27 mouse cellular contexts compared by ENCODE assay signal in the genomic region with DNA sequence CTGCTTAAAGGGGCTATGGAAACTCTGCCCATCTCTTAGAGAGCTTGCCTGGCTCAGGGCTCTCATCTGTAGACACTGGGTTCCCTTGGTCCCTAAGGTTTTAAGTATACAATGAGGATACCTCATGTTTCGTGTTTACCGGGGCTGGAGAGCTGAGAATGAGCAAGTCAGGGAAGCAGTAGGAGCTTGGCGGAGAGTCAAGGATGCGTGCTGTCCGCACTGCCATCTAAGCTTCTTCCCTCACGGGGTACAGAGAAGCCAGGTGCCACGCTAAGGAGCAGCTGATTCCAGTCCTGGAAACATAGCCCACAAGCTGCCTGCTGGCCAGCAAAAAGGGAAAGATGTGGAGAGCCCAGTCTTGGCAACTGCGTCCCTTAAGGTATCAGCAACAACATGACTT. TPM values are rescaled to one million over a fixed set of nuclear protein-coding genes. Genes with fewer than 3 reads are reported as not detected.
A peak's percentile ranks its signal among the peaks of the same experiment; 100 is the strongest.
DNase-seq lines count a peak whose midpoint lies in the region; ATAC-seq and TF ChIP-seq lines count a peak whose summit lies in the region.
"Had no signal": no experiment of that assay in that cellular context is flagged by ENCODE, and none has a peak within 500 bp of the region (broad histone marks: within the 10 kb centered on the region; RNA-seq: fewer than 3 reads in every experiment).

No protein-coding gene starts in this region.

- peak; percentile 61 to 64 for DNase-seq in cerebellum, postnatal 14 days
- no peak for DNase-seq in cerebellum, postnatal 36 days
- no peak for DNase-seq in hindbrain, embryonic 10.5 days (ENCODE audit: low spot score)
- no peak for DNase-seq in hindbrain, embryonic 14.5 days (ENCODE audit: low spot score)
- peak; percentile 24 for DNase-seq in left cerebral cortex, postnatal 4 days
- DNase-seq in left cerebral cortex, postnatal 25 days (ENCODE audit: low spot score in 2 of 2) = no peak
- no peak for DNase-seq in heart, adult 2 months
- DNase-seq: adrenal gland, postnatal 10 days; adrenal gland, postnatal 36 days; B cell, adult 2 months; cerebellum, adult 8-10 months; gastrocnemius, postnatal 25 days; heart, postnatal 10 days; heart, postnatal 4 days; kidney, adult 18-20 months had no signal

- no peak for ATAC-seq in hindbrain, embryonic 14.5 days (ENCODE audit: low FRiP score)
- ATAC-seq in limb, embryonic 12.5 days (ENCODE audit: insufficient number of reproducible peaks, insufficient read depth, low FRiP score, low TSS enrichment, low read depth) = no peak
- ATAC-seq: forebrain, embryonic 15.5 days; intestine, embryonic 15.5 days; Patski had no signal

- TF ChIP-seq POLR2A in heart, adult 2 months (IDR thresholded peaks at IDR 0.05; ENCODE audit: insufficient read depth, low read depth, low read length) = no peak

- no peak overlapping the region for H3K4me3 ChIP-seq in hindbrain, embryonic 10.5 days
- H3K4me3 ChIP-seq in hindbrain, embryonic 14.5 days (replicated peaks; ENCODE audit: low read length) = no peak overlapping the region
- no peak overlapping the region for H3K4me3 ChIP-seq in limb, embryonic 12.5 days (replicated peaks)
- no peak overlapping the region for H3K4me3 ChIP-seq in heart, adult 2 months
- H3K4me3 ChIP-seq: embryonic facial prominence, embryonic 12.5 days; embryonic facial prominence, embryonic 15.5 days; forebrain, embryonic 15.5 days; heart, embryonic 12.5 days; heart, embryonic 15.5 days; hindbrain, embryonic 12.5 days; intestine, embryonic 15.5 days had no signal

- no peaks in the 10 kb centered on the region for H3K9me3 ChIP-seq in hindbrain, embryonic 10.5 days
- no peaks in the 10 kb centered on the region for H3K9me3 ChIP-seq in hindbrain, embryonic 14.5 days (ENCODE audit: control insufficient read depth, low read length)
- no peaks in the 10 kb centered on the region for H3K9me3 ChIP-seq in limb, embryonic 12.5 days
- H3K9me3 ChIP-seq: embryonic facial prominence, embryonic 12.5 days; embryonic facial prominence, embryonic 15.5 days; forebrain, embryonic 15.5 days; heart, embryonic 15.5 days; hindbrain, embryonic 12.5 days; intestine, embryonic 15.5 days had no signal

- no peak overlapping the region for H3K9ac ChIP-seq in hindbrain, embryonic 14.5 days
- H3K9ac ChIP-seq in limb, embryonic 12.5 days (replicated peaks) = no peak overlapping the region
- H3K9ac ChIP-seq in heart, adult 2 months (ENCODE audit: low read depth, low read length) = no peak overlapping the region
- H3K9ac ChIP-seq: embryonic facial prominence, embryonic 12.5 days; embryonic facial prominence, embryonic 15.5 days; forebrain, embryonic 15.5 days; heart, embryonic 12.5 days; heart, embryonic 15.5 days; hindbrain, embryonic 12.5 days; intestine, embryonic 15.5 days had no signal

- no peak overlapping the region for H3K4me2 ChIP-seq in hindbrain, embryonic 14.5 days (replicated peaks)
- no peak overlapping the region for H3K4me2 ChIP-seq in limb, embryonic 12.5 days
- H3K4me2 ChIP-seq: embryonic facial prominence, embryonic 12.5 days; embryonic facial prominence, embryonic 15.5 days; forebrain, embryonic 15.5 days; heart, embryonic 12.5 days; heart, embryonic 15.5 days; hindbrain, embryonic 12.5 days; intestine, embryonic 15.5 days had no signal

- intact Hi-C loops in left cerebral cortex, postnatal 4 days (cut with DNase I) = no loop called here
- intact Hi-C loops in left cerebral cortex, postnatal 25 days (cut with DNase I) = no loop called here
- intact Hi-C loops in heart, adult 2 months (cut with DNase I) = no loop called here

- no peak for TF ChIP-seq CTCF in heart, adult 2 months (IDR thresholded peaks at IDR 0.05)

- 93% methylated on average over 8 of the region's 8 CpGs for WGBS in hindbrain, embryonic 10.5 days
- WGBS in hindbrain, embryonic 14.5 days = 77% methylated on average over 8 of the region's 8 CpGs
- 84% methylated on average over 8 of the region's 8 CpGs for WGBS in limb, embryonic 12.5 days
- WGBS in heart, adult 2 months = 73% methylated on average over 8 of the region's 8 CpGs

- H3K27me3 ChIP-seq in hindbrain, embryonic 10.5 days (ENCODE audit: insufficient read depth, poor library complexity, severe bottlenecking) = peaks cover 12% of the 10 kb centered on the region; the same call in 1 of the 2 replicates
- no peaks in the 10 kb centered on the region for H3K27me3 ChIP-seq in hindbrain, embryonic 14.5 days (ENCODE audit: control insufficient read depth, insufficient read depth, low read length)
- H3K27me3 ChIP-seq in limb, embryonic 12.5 days = no peaks in the 10 kb centered on the region; the same call in 1 of the 2 replicates
- H3K27me3 ChIP-seq in heart, adult 2 months (ENCODE audit: control insufficient read depth, insufficient read depth, low read length) = no peaks in the 10 kb centered on the region
- H3K27me3 ChIP-seq: forebrain, embryonic 15.5 days; heart, embryonic 12.5 days; heart, embryonic 15.5 days; intestine, embryonic 15.5 days had no signal

- H3K36me3 ChIP-seq in hindbrain, embryonic 10.5 days = no peaks in the 10 kb centered on the region
- H3K36me3 ChIP-seq in hindbrain, embryonic 14.5 days (replicated peaks; ENCODE audit: control insufficient read depth, insufficient read depth) = no peaks in the 10 kb centered on the region
- H3K36me3 ChIP-seq in limb, embryonic 12.5 days = no peaks in the 10 kb centered on the region
- no peaks in the 10 kb centered on the region for H3K36me3 ChIP-seq in heart, adult 2 months (ENCODE audit: control insufficient read depth, insufficient read depth, low read length)
- H3K36me3 ChIP-seq: embryonic facial prominence, embryonic 12.5 days; embryonic facial prominence, embryonic 15.5 days; forebrain, embryonic 15.5 days; G1E; heart, embryonic 12.5 days; heart, embryonic 15.5 days; hindbrain, embryonic 12.5 days; intestine, embryonic 15.5 days had no signal

- no peak for TF ChIP-seq EP300 in heart, adult 2 months (IDR thresholded peaks at IDR 0.05; ENCODE audit: insufficient read depth, low read depth, low read length)

- H3K4me1 ChIP-seq in hindbrain, embryonic 10.5 days (replicated peaks) = peaks cover 38% of the 10 kb centered on the region
- peaks cover 12% of the 10 kb centered on the region for H3K4me1 ChIP-seq in hindbrain, embryonic 14.5 days (replicated peaks; ENCODE audit: control insufficient read depth, insufficient read depth, low read length)
- peaks cover 61% of the 10 kb centered on the region for H3K4me1 ChIP-seq in limb, embryonic 12.5 days (replicated peaks)
- H3K4me1 ChIP-seq in heart, adult 2 months (ENCODE audit: control insufficient read depth, insufficient read depth, low read length) = no peaks in the 10 kb centered on the region; the same call in 1 of the 2 replicates
- H3K4me1 ChIP-seq: forebrain, embryonic 15.5 days had no signal

- H3K79me2 ChIP-seq in heart, adult 2 months (replicated peaks; ENCODE audit: control insufficient read depth, insufficient read depth, low read length) = no peaks in the 10 kb centered on the region

- peak overlapping the region; percentile 6; the same call in 1 of the 2 replicates for H3K27ac ChIP-seq in hindbrain, embryonic 10.5 days
- H3K27ac ChIP-seq in hindbrain, embryonic 14.5 days = no peak overlapping the region
- peak overlapping the region; percentile 42 for H3K27ac ChIP-seq in limb, embryonic 12.5 days
- H3K27ac ChIP-seq in heart, adult 2 months = no peak overlapping the region
- H3K27ac ChIP-seq: embryonic facial prominence, embryonic 12.5 days; embryonic facial prominence, embryonic 15.5 days; forebrain, embryonic 15.5 days; heart, embryonic 15.5 days; hindbrain, embryonic 12.5 days; intestine, embryonic 15.5 days had no signal

RNA-seq across cellular contexts. Expression of gene Ttc34, which starts 55.0 kb away (rescaled TPM):
- 0.65 and 0.68 TPM in 2 replicates for polyA plus RNA-seq in hindbrain, embryonic 10.5 days (2016; fragmentation: Nextera tagmentation; extraction: Ambion mirVana)
- polyA plus RNA-seq in hindbrain, embryonic 14.5 days (2014; fragmentation: Nextera tagmentation; extraction: Ambion mirVana) = 1.7 and 2.4 TPM in 2 replicates
- 1 to 10 TPM; 2.4 to 2.8 TPM for total RNA-seq in left cerebral cortex, postnatal 4 days (2021)
- 1 to 10 TPM; 2.4 to 2.7 TPM for total RNA-seq in left cerebral cortex, postnatal 25 days (2021)
- polyA plus RNA-seq in limb, embryonic 12.5 days (2016; fragmentation: Nextera tagmentation; extraction: Ambion mirVana) = 0.23 and 0.54 TPM in 2 replicates
- total RNA-seq in heart, adult 2 months (2021) = under 1 TPM; 0.09 to 0.10 TPM
- 0.12 and 0.31 TPM in 2 replicates for polyA plus RNA-seq in heart, adult 2 months (2012; rRNA removed)
- total RNA-seq: CH12.LX; gastrocnemius, adult 8-10 months; gastrocnemius, postnatal 25 days had no signal
- polyA plus RNA-seq: G1E; intestine, embryonic 15.5 days; Patski had no signal

Comparison
In these comparisons a context has a peak if more than half of its experiments do, and no peak if none do; other contexts are left out.
1. DNase-seq: peak in cerebellum, postnatal 14 days (2 of 2) and left cerebral cortex, postnatal 4 days (single experiment); none in cerebellum, postnatal 36 days (0 of 2), hindbrain, embryonic 10.5 days (single experiment), hindbrain, embryonic 14.5 days (single experiment), left cerebral cortex, postnatal 25 days (0 of 2) and heart, adult 2 months (0 of 2).
2. H3K27ac ChIP-seq: peak in hindbrain, embryonic 10.5 days (single experiment) and limb, embryonic 12.5 days (single experiment); none in hindbrain, embryonic 14.5 days (single experiment) and heart, adult 2 months (single experiment).